Mouse (Mus musculus): ENCODE results near the gene Ciapin1.

Gene Ciapin1

DNA sequence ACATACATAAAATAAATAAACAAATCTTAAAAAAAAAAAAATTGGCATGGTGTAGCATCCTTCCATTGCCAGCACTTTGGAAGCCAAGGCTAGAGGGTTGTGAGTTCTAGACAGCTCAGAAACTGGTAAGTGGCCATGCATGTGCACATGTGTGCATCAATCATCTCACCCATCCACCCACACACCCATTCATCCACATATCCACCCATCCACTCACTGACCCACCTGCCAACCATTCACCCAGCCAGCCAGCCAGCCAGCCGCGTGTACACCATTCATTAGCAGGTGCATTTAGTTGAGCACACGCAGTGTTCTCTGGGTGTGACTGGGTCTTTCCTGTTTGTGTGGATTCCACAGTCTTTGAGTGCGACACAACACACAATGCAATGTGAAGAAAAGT lies 32.3 kb downstream of the Ciapin1 start:
- no peak for DNase-seq (ENCODE audit: low spot score)

GRCm38 (mm10) chr8:94804546-94805340 lies 33.4 kb downstream of the Ciapin1 start:
- no peak for DNase-seq (ENCODE audit: low spot score)

DNA sequence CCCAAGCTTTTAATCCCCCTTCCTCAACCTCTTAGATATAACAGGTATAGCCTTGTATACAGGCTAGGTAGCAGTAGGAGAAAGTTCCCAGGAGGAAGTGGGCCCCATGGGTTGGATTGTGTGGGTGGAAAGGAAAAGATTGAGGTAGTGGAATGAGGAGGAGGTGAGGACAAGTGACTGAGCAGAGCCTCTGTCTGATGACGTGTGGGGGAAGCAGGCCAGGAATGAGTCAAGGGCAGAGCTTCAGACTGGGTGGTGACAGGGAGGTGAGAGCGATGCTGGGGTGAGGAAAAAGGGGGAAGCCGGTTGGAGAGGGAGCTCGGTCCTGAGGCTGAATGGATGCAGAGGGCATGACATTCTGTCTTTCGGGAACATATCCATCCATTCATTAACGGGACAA lies 34.6 kb downstream of the Ciapin1 start:
- DNase-seq (ENCODE audit: low spot score), result no peak

DNA sequence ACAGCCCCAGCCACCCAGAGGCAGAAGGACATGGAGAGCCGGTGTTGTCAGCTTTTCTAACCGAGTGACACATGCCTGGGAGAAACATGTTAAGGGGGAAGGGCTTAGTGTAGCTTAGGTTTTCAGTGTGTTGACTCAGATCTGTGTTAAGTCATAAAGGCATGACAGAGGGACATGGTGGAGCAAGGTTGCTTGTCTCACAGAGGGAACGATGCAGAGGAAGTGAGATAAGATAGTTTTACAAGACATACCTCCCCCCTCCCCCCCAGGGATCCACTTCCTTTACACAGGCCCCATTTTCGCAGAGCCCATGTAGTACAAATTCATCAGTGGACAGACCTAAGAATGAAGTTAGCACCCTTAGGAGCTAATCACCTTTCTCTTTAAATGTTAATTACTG lies 35.8 kb downstream of the Ciapin1 start:
- DNase-seq (ENCODE audit: low spot score), result no peak

- DNase-seq (ENCODE audit: low spot score), result no peak
Measured at GRCm38 (mm10) chr8:94801293-94802095, 36.7 kb downstream of the Ciapin1 start.

DNA sequence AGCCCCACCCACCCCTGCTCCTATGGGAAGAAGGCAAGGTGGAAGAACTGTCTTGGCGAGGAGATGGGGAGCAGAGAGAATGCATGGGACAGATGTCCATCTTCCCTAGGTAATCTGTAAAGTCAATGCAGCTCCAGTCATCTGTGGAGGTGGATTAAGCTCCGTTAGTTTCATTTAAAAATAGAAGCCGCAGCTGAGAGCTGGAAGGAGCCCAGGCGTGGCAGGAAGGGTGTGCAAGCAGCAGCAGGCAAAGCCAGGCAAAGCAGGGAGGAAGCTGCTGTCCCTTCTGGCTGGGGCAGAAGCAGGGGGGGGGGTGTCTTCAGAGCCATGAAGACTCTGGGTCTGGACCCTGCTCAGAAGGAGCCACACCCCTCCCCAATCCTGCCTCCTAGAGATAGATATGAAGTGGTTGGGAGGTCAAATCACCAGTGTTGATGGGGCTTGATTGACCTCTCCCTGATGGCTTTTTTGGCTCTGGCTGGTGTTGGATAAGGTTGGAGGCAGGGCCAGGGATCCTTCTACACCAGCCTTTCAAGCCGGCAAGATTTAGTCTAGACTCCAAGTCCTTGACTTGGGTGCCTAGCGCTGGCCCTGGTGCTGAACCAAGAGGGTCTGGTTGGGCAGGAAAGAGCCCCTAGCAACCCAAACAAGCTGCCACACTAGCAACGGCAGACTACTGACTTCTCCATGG lies 37.7 kb downstream of the Ciapin1 start:
- no peak for DNase-seq (ENCODE audit: low spot score)

- no peak for DNase-seq (ENCODE audit: low spot score)
Measured at GRCm38 (mm10) chr8:94794782-94795181, 43.4 kb downstream of the Ciapin1 start.

DNA sequence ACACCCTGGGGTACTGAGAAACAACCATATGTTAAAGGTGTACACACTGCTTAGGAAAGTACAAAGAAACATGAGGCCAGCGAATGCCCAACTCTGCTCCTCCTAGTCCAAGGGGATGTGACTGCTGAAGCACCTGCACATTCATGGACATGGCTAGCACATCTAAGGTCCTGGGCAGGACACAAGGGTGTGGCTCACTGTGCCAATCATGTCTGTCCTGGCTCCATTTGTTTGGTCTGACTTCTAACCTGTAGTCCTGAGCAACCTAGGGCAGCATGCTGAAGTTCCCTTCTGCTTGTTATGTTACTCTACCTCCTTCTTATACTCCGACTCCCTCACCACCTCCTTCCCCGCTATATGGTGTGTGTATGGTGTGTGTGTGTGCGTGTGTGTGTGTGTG lies 43.8 kb downstream of the Ciapin1 start:
- DNase-seq (ENCODE audit: low spot score), result no peak

- peak; percentile 39 for DNase-seq (ENCODE audit: low spot score)
Measured at GRCm38 (mm10) chr8:94789256-94789955, 48.8 kb downstream of the Ciapin1 start.

DNA sequence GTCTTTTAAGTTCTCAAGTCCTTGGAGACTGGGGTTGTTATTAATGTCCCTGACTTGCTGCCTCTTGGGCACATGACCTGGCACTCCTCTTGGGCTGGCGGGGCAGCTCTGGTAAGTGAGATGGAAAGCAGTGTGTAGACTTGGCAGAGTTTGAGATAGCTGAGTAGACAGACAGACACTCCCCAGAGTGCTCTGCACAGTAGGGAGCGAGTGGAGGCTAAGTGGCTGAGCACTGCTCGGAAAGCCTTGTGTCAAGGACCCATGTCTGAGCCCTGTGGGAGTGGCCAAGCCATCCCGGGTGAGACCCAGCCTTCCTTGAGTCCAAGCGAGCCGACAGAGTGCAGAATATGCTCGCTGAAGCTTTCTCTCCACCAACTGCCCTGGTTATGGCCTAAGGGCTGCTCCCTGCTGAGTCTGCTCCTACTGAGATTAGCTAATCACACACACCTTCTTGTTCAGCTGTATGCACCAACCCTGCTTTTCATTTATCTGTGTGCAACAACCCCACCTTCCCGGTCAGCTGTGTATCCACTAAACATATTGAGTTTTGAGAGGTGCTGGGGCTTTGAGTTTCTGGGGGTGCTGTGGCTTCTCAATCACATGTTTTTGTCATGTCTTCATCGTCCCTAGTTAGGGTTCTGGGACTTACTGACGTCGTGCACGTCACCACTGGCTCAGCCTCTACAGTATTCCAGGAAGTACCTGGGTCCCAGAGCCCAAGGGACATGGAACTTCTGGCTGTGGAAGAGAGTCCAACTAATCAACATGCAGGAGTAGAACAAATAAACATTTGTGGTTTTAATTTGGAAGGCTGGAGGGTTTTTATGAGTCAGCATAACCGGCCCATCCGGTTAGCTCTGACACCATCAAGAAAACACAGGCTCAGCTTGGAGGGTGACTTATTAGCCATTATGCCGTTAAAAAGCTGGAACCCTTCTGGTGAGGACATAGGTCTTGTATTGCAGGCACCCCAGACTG lies 50.3 kb downstream of the Ciapin1 start:
- peak; percentile 90 for DNase-seq (ENCODE audit: low spot score)

DNA sequence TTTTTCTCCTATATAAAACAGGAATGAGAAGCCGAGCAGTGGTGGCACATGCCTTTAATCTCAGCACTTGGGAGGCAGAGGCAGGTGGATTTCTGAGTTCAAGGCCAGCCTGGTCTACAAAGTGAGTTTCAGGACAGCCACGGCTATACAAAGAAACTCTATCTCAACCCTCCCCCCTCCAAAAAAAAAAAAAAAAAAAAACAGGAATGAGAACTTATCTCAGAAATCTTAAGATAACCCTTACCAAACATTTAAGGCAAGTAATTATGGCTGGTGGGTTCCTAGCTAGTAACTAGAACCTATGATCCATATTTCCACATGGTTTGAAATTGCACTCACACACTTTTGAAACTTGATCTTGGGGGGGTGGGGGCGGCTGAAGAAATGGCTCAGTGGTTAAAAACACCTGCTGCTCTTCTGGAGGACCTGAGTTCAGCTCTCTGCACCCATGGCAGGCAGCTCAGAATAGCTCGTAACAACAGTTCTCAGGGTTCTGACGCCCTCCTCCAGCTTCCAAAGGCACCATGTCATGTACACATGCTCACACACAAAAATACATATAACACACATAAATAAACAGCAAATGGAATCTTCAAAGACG lies 52.1 kb downstream of the Ciapin1 start:
- no peak for DNase-seq (ENCODE audit: low spot score)

DNA sequence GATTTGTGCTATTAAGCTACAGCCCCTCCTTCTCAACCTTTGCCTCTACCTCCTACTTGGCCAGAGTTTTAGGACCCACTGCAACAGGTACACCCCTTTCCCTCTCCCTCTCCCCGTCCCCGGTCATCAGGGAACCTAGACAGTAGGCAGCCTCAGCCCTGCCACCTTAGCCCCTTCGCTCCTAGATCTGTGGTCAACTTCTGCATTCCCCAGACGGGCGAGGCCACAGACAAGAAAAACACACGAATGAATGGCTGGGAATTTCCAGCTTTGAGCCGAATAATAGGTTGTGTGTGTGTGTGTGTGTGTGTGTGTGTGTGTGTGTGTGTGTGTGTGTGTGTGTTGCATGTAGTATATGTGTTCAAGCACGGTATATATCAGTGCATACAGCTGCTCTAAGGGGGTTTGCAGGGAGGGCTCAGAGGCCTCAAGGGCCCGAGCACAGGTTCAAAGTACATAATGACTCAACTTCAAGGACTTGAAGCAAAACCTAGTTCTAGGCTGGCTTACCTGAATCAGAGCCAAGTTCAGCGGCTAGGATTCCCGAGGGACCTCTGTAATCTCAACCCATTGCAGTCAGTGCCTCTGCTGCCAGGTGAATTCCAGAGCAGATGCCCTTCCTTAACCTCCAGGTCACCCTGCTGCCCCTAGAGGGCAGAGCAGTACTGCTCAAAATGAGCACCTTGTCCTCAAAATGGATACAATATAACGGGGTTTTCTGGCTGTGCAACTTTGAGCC lies 52.7 kb downstream of the Ciapin1 start:
- DNase-seq (ENCODE audit: low spot score), result peak; percentile 54

DNA sequence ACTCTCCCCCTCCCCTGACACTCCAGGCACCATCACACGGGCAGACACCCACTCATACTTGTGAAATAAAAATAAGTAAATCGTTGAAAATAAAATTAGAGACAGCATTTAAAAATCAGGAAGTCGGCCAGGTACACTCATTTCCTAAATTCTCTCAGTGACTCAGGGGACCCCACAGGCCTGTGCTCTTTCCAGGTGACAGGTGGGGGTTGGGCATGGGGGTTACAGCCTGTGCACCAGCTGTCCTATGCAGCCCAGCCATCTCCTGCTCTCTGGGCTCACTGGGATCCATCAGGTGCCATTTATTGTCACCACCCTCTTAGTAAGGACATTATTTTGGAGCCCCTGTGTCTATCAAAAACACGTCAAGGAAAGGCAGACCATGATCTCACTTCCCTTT lies 54.3 kb downstream of the Ciapin1 start:
- no peak for DNase-seq (ENCODE audit: low spot score)

- DNase-seq (ENCODE audit: low spot score), result peak; percentile 39
Measured at GRCm38 (mm10) chr8:94781838-94782235, 56.3 kb downstream of the Ciapin1 start.

DNA sequence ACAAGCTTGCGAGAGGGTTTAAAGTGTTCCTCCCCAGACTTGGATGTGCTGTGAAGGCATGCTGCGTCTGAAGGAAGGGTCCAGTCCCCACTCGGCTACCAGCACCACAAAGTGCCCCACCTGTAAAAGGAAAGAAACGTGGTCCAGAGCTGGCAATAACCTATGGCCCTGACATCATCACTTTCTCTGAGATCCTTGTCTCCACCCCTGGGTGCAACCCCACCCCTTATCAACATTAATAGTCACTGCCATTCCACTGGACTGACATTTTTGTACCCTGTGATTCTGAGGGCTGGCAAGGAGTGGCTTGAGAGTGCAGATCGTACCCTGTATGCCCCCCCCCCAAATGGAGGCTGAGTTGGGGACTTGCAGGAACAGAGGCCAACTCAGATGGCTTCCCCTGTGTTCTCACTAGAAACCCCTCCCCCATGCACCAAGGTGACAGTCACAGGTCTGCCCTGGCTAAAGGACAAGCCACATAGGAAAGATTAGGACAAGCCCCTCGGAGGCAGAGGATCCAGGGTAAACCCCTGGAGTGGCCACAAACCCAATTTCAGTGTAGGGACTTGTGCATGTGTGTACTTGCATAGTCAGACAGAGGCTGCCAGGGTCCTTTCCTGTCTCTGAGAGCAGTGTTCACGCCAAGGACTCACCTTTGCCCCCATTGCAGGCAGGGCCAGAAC lies 56.9 kb downstream of the Ciapin1 start:
- no peak for DNase-seq (ENCODE audit: low spot score)

GRCm38 (mm10) chr8:94780491-94781154 lies 57.5 kb downstream of the Ciapin1 start:
- no peak for DNase-seq (ENCODE audit: low spot score)

DNA sequence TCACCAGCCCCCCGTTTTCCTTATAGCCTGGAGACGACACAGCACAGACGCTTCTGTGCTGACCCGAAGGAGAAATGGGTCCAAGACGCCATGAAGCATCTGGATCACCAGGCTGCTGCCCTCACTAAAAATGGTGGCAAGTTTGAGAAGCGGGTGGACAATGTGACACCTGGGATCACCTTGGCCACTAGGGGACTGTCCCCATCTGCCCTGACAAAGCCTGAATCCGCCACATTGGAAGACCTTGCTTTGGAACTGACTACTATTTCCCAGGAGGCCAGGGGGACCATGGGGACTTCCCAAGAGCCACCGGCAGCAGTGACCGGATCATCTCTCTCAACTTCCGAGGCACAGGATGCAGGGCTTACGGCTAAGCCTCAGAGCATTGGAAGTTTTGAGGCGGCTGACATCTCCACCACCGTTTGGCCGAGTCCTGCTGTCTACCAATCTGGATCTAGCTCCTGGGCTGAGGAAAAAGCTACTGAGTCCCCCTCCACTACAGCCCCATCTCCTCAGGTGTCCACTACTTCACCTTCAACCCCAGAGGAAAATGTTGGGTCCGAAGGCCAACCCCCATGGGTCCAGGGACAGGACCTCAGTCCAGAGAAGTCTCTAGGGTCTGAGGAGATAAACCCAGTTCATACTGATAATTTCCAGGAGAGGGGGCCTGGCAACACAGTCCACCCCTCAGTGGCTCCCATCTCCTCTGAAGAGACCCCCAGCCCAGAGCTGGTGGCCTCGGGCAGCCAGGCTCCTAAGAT lies 58.4 kb downstream of the Ciapin1 start:
- DNase-seq (ENCODE audit: low spot score), result no peak
